Mouse (Mus musculus) embryonic fibroblast, embryonic 13.5 days (primary cell): Measurements from ENCODE around the gene Scarb1. TPM values are rescaled to one million over a fixed set of nuclear protein-coding genes. Genes with fewer than 3 reads are reported as not detected.
"Not testable (repeated sequence)": the region's sequence is repeated elsewhere in the genome, so short reads cannot be mapped to it uniquely, and the experiment has no call there.

Source experiments
- H3K27ac ChIP-seq: 2 replicates; pipeline ENCODE4 v1.5.1; 2012; ENCODE audit warnings: low read length, control low read depth, inconsistent platforms; ENCODE audit not compliant: insufficient read depth
- H3K4me1 ChIP-seq: 2 replicates; pipeline ENCODE4 v1.6.1; 2011; ENCODE audit warnings: low read length; ENCODE audit not compliant: control insufficient read depth, insufficient read depth
- H3K4me3 ChIP-seq: 2 replicates; pipeline ENCODE4 v1.5.1; 2011; ENCODE audit warnings: mild to moderate bottlenecking, control low read depth, low read length; ENCODE audit not compliant: insufficient read depth
- CTCF ChIP-seq: IDR thresholded peaks from 2 replicates; pipeline ENCODE4 v1.5.1; 2011; ENCODE audit warnings: mild to moderate bottlenecking, control low read depth, low read length, moderate library complexity, borderline replicate concordance; ENCODE audit not compliant: insufficient read depth
- POLR2A ChIP-seq: IDR thresholded peaks from 2 replicates; pipeline ENCODE4 v1.6.1; 2011; ENCODE audit warnings: low read depth, mild to moderate bottlenecking, control low read depth, low read length, moderate library complexity
- polyA plus RNA-seq: library from polyadenylated mRNA; stranded (reverse); fragments of >200 nt; gene quantifications from 2 replicates; pipeline ENCODE4 v1.2.4, GENCODE M21; 2011; ENCODE audit warnings: low read depth; ENCODE audit not compliant: missing spikeins, insufficient read length

The Scarb1 gene
- polyA plus RNA-seq = 46.8 and 47.8 TPM in 2 replicates

DNA sequence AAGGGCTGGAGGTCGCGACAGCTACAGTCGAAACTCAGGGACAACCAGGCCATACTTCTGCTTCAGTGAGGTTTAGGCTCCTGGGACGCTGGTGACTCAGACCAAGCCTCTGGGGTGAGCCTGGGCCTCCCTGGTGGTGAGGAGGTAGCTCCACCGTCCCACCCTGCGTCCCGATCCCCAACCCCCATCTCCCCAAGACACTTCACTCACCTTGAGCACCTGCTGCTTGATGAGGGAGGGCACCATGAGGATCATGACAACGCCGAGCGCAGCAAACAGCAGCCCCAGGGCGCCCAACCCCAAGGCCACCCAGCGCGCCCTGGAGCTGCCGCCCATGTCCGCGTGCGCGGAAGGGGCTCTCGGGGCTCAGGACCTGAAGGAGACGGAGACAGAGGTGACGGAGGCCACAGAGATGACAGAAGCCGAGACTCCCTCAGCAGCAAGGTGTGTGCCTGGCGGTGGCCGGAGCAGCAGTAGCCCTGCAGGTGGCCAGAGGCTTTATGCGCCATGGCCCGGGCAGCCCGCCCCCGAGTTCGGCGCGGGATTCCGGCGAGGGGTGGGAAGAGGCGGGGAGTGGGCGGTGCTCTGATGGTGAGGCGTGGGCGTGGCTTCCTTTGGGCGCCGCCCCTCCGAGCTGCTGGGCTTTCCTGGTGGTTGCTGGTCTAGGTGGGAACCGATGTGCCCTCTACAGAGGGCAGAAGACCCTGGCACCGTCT lies at the start of gene Scarb1:
Gene Scarb1, minus strand, starts transcription at position 548 of the 716 bp plus-strand sequence.
- H3K4me3 ChIP-seq = peak within 1 kb of the TSS; percentile 66
- no peak for TF ChIP-seq CTCF
- peak; percentile 94 for TF ChIP-seq POLR2A
- H3K27ac ChIP-seq = peak within 1 kb of the TSS; percentile 1; the same call in 1 of the 2 replicates
- no peaks in the 10 kb centered on the region for H3K4me1 ChIP-seq

DNA sequence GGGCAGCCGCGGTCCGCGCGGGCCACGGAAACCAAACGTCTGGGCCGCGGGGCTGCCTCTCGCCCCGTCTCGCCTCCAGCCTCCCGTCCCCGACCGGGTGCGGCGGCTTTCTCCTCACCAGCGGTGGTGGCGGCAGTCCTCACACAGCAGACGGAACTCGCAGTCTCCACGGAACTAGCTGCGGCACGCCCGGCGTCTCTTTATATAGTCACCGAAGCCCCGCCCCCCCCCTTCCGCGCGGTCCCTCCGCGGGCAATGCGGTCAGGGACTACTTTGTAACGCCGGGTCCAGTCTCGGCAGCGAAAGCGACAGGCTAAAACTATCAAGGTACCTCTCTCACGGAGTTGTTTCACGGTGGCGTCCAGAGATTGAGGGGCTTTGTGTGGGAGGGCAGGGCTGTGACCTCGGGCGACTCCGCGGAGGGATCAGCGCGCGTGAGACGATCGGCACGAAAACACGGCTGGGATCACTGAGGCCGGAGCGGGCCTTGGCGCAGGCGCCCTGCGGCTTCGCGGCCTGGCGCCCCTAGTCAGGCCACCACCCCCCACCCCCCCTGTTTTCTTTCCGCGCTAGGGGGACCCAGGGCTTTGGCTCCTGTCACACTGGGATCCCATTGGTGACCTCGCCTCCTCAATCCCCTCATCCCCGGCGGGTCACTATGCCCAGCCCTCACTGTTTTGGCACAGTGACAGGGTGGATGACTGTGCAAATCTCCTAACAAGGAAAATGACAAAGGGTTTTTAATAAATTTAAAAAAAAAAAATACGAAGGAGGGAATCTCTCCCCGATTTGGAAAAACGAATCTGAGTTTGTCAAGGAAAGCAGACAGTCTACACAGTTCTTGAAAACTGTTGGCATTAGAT lies 48.9 kb upstream of the Scarb1 start, which contains the start of gene Ubc:
Gene Ubc, minus strand, starts transcription at position 624 of the 863 bp plus-strand sequence.
- H3K4me1 ChIP-seq = peaks cover 3% of the 10 kb centered on the region; the same call in 1 of the 2 replicates
- TF ChIP-seq POLR2A (peak; percentile 99), CTCF (no peak)
- H3K27ac ChIP-seq = peak within 1 kb of the TSS; percentile 99
- peak within 1 kb of the TSS; percentile 99 for H3K4me3 ChIP-seq

DNA sequence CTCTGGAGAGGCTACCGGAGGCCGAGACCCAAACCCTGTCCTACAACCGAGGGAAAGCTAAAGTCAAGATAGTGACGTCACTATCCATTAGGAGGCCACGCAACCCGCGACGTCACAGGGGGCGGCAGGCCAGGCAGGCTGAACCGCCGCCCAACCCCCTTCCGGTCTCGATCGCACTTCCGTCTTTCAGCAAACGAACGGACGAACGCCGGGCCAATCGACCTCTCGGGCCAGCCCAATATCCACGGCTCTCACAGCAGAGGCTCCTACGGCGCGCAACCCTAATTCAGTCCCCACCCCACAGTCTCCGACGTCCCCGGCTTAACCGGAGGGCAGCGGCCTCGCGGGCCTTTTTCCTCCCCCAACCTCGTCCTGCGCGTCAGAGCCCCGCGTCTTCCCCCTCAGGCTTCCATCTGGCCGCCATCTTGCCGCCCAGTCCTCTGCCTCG lies 48.3 kb upstream of the Scarb1 start, which contains the start of gene Gm10382:
Gene Gm10382, plus strand, starts transcription at position 192 of the 448 bp plus-strand sequence.
- H3K4me3 ChIP-seq = peak within 1 kb of the TSS; percentile 99
- H3K27ac ChIP-seq = peak within 1 kb of the TSS; percentile 99
- TF ChIP-seq CTCF = no peak
- peak; percentile 66; the same call in 1 of the 2 replicates for TF ChIP-seq POLR2A
- H3K4me1 ChIP-seq = peaks cover 3% of the 10 kb centered on the region; the same call in 1 of the 2 replicates

DNA sequence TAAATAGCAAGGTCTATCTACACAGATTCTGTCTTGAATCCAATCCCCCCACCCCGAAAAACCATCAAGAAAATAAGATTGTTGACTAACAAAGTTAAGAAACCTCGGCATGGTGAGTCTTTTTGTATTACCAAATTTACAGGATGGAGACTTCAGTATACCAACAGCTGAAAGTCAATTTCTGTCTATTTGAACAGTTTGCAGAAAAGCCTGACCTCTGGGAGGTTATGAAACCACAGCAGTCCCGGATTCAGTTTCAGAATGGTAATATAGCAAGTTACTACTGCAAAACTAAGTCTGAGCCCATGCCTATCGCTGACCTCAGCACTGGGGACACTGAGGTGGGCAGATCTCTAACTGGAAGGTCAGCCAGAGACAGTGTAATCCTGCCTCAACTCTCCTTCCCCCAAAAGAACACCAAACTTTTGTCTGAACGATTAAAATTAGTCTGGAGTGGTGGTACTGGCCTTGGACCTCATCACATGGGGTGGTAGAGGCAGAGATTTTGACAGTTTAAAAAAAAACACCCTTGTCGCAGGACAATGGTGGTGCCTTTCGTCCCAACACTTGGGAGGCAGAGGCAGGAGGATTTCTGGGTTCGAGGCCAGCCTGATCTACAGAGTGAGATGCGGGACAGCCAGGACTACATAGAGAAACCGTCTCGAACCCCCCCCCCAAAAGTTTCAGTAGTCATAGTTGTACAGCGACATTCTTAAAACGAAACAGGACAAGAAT lies 47.6 kb upstream of the Scarb1 start:
- peak overlapping the region; percentile 99 for H3K4me3 ChIP-seq
- peaks cover 3% of the 10 kb centered on the region; the same call in 1 of the 2 replicates for H3K4me1 ChIP-seq
- H3K27ac ChIP-seq = peak overlapping the region; percentile 99
- TF ChIP-seq POLR2A (peak; percentile 60), CTCF (no peak)

DNA sequence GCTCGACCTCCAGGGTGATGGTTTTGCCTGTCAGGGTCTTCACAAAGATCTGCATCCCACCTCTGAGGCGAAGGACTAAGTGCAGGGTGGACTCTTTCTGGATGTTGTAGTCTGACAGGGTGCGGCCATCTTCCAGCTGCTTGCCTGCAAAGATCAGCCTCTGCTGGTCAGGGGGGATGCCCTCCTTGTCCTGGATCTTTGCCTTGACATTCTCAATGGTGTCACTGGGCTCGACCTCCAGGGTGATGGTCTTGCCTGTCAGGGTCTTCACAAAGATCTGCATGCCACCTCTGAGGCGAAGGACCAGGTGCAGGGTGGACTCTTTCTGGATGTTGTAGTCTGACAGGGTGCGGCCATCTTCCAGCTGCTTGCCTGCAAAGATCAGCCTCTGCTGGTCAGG lies 46.4 kb upstream of the Scarb1 start:
- H3K27ac ChIP-seq, H3K4me1 ChIP-seq: not testable (repeated sequence)
- peak overlapping the region; percentile 23; the same call in 1 of the 2 replicates for H3K4me3 ChIP-seq

DNA sequence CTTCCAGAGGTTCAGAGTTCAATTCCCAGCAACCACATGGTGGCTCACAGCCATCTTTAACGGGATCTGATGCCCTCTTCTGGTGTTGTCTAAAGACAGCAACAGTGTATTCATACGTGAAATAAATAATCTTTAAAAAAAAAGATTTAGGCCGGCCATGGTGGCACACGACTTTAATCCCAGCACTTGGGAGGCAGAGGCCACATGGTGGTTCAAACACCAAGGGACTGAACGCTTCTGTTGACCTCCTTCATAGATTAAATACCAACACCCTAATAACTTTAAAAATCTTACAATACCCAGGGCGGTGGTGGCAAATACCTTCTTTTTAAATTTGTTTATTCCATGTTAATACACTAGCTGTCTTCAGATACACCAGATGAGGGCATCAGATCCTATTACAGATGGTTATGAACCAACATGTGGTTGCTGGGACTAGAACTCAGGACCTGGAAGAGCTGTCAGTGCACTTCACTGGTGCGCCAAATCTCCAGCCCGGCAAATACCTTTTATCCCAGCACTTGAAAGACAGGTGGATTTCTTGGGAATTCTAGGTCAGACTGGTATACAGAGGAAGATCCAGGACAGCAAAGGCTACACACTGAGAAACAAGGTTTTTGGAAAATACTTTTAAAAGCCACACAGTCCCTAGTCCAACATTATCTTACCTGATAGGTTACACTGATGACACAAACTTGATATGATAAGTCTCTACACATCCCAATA lies 44.5 kb upstream of the Scarb1 start:
- TF ChIP-seq POLR2A = no peak; the same call in 1 of the 2 replicates
- TF ChIP-seq CTCF = no peak
- Histone ChIP-seq H3K4me1 (no peaks in the 10 kb centered on the region), H3K27ac (no peak overlapping the region; the same call in 1 of the 2 replicates), H3K4me3 (peak overlapping the region; percentile 57)

DNA sequence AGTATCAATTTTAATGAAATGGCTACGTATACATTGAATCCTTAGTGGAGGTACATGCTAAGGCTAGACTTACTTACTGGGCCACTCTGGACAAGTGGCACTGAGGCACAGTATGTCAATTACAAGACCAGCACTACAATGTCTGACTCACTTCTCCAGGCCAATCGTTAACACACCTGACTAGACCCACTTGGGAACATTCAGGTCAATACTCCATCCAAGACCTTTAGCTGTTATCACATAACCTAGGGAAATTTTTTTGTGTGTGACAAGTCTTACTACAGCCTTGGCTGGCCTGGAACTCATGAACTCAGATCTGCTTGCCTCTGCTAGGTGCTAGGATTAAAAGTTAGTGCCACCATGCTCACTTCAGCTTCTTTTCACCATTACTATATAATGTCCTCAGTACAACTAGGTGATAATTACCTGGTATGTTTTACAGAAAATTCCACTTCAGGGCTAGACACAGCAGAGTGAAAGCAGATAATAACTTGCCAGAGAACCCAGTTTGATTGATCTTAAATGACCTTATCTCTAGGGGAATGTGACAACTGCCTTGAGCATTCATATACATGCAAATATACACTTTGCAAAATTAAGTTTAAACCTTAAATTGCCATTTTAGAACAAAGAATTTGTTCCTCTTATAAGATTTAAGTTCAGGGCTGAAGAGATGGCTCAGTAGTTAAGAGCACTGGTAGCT lies 43.8 kb upstream of the Scarb1 start:
- H3K4me3 ChIP-seq = peak overlapping the region; percentile 57
- no peaks in the 10 kb centered on the region for H3K4me1 ChIP-seq
- no peak for TF ChIP-seq CTCF
- TF ChIP-seq POLR2A = peak; percentile 71
- no peak overlapping the region; the same call in 1 of the 2 replicates for H3K27ac ChIP-seq

DNA sequence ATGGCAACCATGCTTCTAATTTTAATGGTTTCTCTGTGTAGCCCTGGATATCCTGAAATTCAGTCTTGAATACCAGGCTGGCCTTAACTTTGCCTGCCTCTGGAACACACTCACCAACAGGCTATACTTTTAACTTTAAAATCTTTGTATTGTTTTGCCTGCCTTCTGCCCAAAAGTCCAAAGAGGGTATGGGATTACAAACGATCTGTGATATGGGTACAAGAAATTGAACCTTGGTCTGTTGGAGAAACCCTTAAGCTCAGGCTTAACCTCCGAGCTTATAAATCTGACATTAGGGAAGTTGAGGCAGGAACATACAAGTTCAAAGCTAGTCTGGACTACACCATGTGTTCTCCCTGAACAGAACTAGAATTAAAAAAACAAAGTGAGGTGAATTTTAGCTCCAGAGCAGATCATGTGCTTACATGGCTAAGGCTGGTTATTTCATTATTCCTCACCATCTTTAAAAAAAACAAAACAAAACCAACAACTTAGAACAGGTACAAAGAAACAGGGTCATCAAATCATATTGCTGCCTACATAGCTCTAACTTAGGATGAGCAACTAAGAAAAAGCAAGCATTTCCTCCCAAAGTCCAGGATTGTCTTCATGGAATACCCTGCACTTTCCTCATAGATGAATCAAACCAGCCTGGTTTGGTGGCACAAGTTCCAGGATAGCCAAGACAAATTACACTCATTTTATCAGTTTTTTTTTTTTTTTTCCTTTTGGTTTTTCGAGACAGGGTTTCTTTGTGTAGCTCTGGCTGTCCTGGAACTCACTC lies 42.9 kb upstream of the Scarb1 start:
- no peak overlapping the region for H3K27ac ChIP-seq
- H3K4me1 ChIP-seq = no peaks in the 10 kb centered on the region
- no peak overlapping the region for H3K4me3 ChIP-seq
- no peak for TF ChIP-seq POLR2A
- TF ChIP-seq CTCF = no peak
